Mouse (Mus musculus) embryonic facial prominence, embryonic 14.5 days (tissue): ENCODE measurements around the gene A130010J15Rik. TPM values are rescaled to one million over a fixed set of nuclear protein-coding genes. Genes with fewer than 3 reads are reported as not detected.

Experiments
- ATAC-seq: fragments of 200-750 bp; cut with Nextera tagmentation; 2 replicates; pipeline ENCODE4 v1.8.0; 2017; ENCODE audit warnings: low read depth, moderate number of reproducible peaks, moderate TSS enrichment
- DNase-seq: peaks from one replicate; pipeline ENCODE4 v3.0.0-alpha.2; 2015; ENCODE audit warnings: low spot score
- H3K27ac ChIP-seq: fragments of 300-500 bp; sonication (generic); replicated peaks from 2 replicates; pipeline ENCODE4 v1.5.1; 2014; ENCODE audit warnings: low read depth, mild to moderate bottlenecking, low read length, moderate library complexity
- H3K27me3 ChIP-seq: fragments of 300-500 bp; sonication (generic); replicated peaks from 2 replicates; pipeline ENCODE4 v1.6.1; 2014; ENCODE audit warnings: low read length; ENCODE audit not compliant: control insufficient read depth, insufficient read depth
- H3K36me3 ChIP-seq: fragments of 300-500 bp; sonication (generic); 2 replicates; pipeline ENCODE4 v1.6.1; 2014; ENCODE audit warnings: low read length, mixed read lengths; ENCODE audit not compliant: control insufficient read depth, insufficient read depth
- H3K4me1 ChIP-seq: fragments of 300-500 bp; sonication (generic); 2 replicates; pipeline ENCODE4 v1.6.1; 2014; ENCODE audit warnings: antibody characterized with exemption, low read length; ENCODE audit not compliant: control insufficient read depth, insufficient read depth
- H3K4me2 ChIP-seq: fragments of 300-500 bp; sonication (generic); 2 replicates; pipeline ENCODE4 v1.6.1; 2014; ENCODE audit warnings: low read depth, mild to moderate bottlenecking, low read length, moderate library complexity, mixed read lengths
- H3K4me3 ChIP-seq: fragments of 300-500 bp; sonication (generic); 2 replicates; pipeline ENCODE4 v1.5.1; 2014; ENCODE audit warnings: low read depth, mild to moderate bottlenecking, low read length
- H3K9ac ChIP-seq: fragments of 300-500 bp; sonication (generic); 2 replicates; pipeline ENCODE4 v1.6.1; 2014; ENCODE audit warnings: low read depth, mild to moderate bottlenecking, low read length, moderate library complexity, mixed read lengths
- H3K9me3 ChIP-seq: fragments of 300-500 bp; sonication (generic); 2 replicates; pipeline ENCODE4 v1.6.1; 2016; ENCODE audit warnings: low read length; ENCODE audit not compliant: control insufficient read depth
- WGBS: fragments of 180-500 bp; shearing (Covaris S2); extraction: QIAGEN DNeasy Blood & Tissue Kit; methylation state at CpG from one replicate; pipeline ENCODE4 v1.1.7; 2014; 5-methylcytosine and 5-hydroxymethylcytosine counted together
- polyA plus RNA-seq: library from polyadenylated mRNA; unstranded; fragments of >200 nt; fragmentation: Nextera tagmentation; extraction: Ambion mirVana; gene quantifications from 2 replicates; pipeline ENCODE4 v1.2.1, GENCODE M21; 2014

The A130010J15Rik gene
- polyA plus RNA-seq, 1 experiment from 2014 or later = 12.3 TPM

DNA sequence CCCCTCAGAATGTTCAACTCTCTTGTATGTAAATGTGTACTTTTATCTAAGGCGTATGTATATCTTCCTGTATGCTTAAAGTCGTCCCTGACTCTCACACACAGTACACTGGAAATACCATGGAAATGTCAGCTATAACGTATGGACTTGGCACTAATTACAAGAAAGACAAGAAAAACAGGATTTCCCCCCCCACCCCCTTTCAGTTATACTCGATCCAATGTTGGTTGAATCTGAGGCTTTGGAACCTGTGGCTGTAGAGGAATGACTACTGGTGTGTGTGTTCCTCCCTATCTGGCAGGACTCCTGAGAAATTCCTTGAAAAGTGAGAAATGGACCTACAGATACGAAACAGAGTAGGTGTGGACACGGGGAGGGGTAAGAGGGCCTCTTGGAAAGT is 20.4 kb downstream of the A130010J15Rik start:
- DNase-seq (peak; percentile 65), ATAC-seq (no peak)
- no peaks in the 10 kb centered on the region for H3K9me3 ChIP-seq
- no peak overlapping the region for H3K4me3 ChIP-seq
- WGBS = 71% methylated on average over 6 of the region's 6 CpGs
- H3K9ac ChIP-seq = no peak overlapping the region
- no peaks in the 10 kb centered on the region for H3K36me3 ChIP-seq
- H3K27me3 ChIP-seq = no peaks in the 10 kb centered on the region
- no peak overlapping the region for H3K4me2 ChIP-seq
- peaks cover 38% of the 10 kb centered on the region for H3K4me1 ChIP-seq
- H3K27ac ChIP-seq = peak overlapping the region; percentile 93

DNA sequence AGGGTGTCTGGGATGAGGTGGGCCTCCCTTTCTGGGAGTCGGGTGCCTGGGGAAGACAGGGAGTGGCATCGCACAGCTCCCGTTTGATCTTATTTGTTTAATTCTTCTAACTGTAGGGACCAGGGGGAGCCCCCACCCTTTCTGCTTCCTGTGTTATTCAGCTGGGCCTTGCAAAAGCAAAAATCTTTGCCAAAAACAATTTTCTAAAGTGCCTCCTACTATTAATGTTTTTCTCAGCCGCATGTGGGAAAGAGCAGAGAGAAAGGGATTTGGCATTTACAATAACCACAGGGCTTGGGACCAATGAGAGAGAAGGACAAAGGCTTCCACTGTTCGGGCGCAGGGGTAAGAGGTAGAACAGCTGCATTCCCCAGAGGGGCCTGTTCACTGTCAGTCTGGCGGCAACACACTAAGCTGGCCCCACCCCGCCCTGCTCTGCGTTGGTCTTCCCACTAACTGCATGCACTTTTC is 21.3 kb downstream of the A130010J15Rik start:
- ATAC-seq = peak; percentile 98
- Histone ChIP-seq H3K36me3 (no peaks in the 10 kb centered on the region), H3K9ac (peak overlapping the region; percentile 34), H3K4me1 (peaks cover 38% of the 10 kb centered on the region), H3K27me3 (no peaks in the 10 kb centered on the region), H3K4me2 (peak overlapping the region; percentile 25), H3K4me3 (no peak overlapping the region), H3K27ac (peak overlapping the region; percentile 93), H3K9me3 (no peaks in the 10 kb centered on the region)
- peak; percentile 96 for DNase-seq
- WGBS = 3% methylated on average over 9 of the region's 9 CpGs

GRCm38 (mm10) chr1:193189771-193190170 is 21.9 kb downstream of the A130010J15Rik start:
- H3K27ac ChIP-seq = peak overlapping the region; percentile 93
- H3K4me3 ChIP-seq = no peak overlapping the region
- H3K27me3 ChIP-seq = no peaks in the 10 kb centered on the region
- H3K4me2 ChIP-seq = no peak overlapping the region; the same call in 1 of the 2 replicates
- DNase-seq (peak; percentile 66), ATAC-seq (peak; percentile 41)
- no peaks in the 10 kb centered on the region for H3K9me3 ChIP-seq
- WGBS = 21% methylated on average over 3 of the region's 3 CpGs
- peaks cover 38% of the 10 kb centered on the region for H3K4me1 ChIP-seq
- no peaks in the 10 kb centered on the region for H3K36me3 ChIP-seq
- no peak overlapping the region for H3K9ac ChIP-seq

DNA sequence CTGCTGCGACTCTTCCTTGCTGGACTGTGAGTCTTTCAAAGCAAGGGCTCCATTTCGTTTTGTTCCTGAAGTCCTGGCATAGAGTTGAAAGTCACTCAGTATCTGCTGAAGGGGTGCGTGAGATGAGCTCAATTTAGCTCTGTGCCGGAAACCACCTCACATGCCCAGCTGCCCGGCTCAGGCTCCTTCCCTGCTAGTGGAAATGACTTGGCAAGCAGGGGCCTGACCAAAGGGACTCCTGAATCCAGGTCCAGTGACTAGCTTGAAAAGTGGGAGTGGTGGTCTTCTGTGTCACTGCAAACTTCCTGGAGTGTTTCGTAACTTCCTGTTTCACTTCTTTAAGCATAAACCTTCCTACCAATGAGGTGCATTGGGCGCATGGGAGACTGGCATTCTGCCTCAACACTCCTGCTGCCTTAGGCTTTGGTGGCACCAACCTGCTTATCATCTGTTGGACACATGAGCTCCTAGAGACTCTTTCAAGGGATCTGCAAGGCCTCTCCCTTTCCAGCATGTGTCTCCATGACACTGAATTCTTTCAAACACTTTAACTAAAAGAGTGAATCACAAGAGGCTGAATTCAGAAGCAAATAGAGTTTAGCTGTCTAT is 23.9 kb downstream of the A130010J15Rik start:
- H3K4me1 ChIP-seq = peaks cover 38% of the 10 kb centered on the region
- H3K27me3 ChIP-seq = no peaks in the 10 kb centered on the region
- H3K36me3 ChIP-seq = no peaks in the 10 kb centered on the region
- no peak overlapping the region for H3K4me3 ChIP-seq
- no peak overlapping the region; the same call in 1 of the 2 replicates for H3K27ac ChIP-seq
- no peak for ATAC-seq
- no peak overlapping the region for H3K4me2 ChIP-seq
- WGBS = 83% methylated on average over 7 of the region's 7 CpGs
- 0 out of 2 replicates have a peak overlapping the region, but pooled peaks have one; percentile 2 for H3K9ac ChIP-seq
- H3K9me3 ChIP-seq = no peaks in the 10 kb centered on the region
- DNase-seq = no peak

DNA sequence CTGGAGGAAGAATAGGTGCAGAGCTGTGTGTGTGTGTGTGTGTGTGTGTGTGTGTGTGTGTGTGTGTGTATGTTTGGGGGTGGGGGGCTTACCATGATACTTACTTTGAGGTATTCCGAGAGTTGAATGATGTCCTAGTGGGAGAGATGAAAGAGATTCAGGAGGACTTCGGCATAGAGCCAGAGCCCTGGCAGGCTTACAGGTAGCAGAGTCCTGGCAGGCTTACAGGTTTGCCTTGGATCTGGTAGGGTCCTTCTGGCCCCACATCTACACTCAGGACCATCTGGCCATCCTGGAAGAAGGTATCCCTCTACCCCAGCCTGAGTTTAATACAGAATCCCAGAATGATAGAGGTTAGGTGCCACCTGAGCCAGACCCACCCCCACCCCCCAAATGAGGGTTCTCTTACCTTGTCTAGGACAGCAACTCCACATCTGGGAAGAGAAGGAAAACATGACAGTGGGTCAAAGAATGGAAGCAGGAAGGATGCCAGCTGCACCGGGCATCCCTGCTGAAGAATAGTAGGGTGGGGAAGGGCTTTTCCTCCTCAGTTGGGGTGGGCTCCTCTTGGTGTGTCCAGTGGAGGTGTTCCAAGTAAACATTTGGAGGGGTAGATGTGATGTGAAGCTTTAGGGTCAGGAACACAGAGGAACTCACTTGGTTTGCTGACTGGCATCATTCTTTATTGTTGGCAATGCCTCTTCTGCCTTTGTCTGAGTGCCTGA is 26.7 kb downstream of the A130010J15Rik start:
- no peak overlapping the region for H3K4me3 ChIP-seq
- ATAC-seq = no peak
- DNase-seq = no peak
- no peaks in the 10 kb centered on the region for H3K9me3 ChIP-seq
- no peak overlapping the region for H3K27ac ChIP-seq
- H3K27me3 ChIP-seq = no peaks in the 10 kb centered on the region
- no peak overlapping the region for H3K9ac ChIP-seq
- H3K4me1 ChIP-seq = peaks cover 21% of the 10 kb centered on the region
- no peak overlapping the region for H3K4me2 ChIP-seq
- H3K36me3 ChIP-seq = no peaks in the 10 kb centered on the region
- WGBS = 73% methylated on average over 3 of the region's 3 CpGs

DNA sequence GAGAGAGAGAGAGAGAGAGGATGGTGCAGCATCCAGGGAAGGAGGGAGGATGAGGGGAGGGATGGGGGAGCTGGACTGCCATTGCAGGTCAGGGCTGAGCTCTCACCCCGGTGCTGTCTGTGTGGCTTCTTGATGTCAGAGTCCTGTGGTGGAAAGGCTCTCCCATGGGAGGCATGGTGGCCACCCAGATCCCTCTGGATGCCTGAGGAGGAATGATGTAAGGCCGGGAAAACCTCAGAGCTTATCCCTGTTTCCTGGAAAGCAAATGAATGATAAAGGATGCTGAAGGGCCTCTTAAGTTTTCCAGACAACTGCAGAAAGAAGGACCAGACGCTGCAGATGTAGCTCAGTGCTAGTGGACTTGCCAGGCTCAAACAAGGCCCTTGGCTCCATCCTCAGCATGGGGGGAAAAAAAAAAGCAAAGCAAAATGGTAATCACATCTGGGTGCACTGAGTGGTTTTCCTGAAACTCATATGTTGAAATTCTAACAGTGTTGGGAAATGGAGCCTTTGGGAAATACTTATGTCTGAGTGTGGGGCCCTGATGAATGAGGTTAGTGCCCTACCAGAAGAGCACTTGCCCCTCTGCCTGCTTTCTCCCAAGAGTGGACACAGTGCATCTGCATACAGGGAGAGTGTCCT is 27.4 kb downstream of the A130010J15Rik start:
- ATAC-seq (no peak), DNase-seq (no peak)
- Histone ChIP-seq H3K9me3 (no peaks in the 10 kb centered on the region), H3K4me1 (peaks cover 14% of the 10 kb centered on the region), H3K27me3 (no peaks in the 10 kb centered on the region), H3K4me2 (no peak overlapping the region), H3K36me3 (no peaks in the 10 kb centered on the region), H3K9ac (no peak overlapping the region), H3K4me3 (no peak overlapping the region), H3K27ac (no peak overlapping the region)
- 56% methylated on average over 3 of the region's 3 CpGs for WGBS

DNA sequence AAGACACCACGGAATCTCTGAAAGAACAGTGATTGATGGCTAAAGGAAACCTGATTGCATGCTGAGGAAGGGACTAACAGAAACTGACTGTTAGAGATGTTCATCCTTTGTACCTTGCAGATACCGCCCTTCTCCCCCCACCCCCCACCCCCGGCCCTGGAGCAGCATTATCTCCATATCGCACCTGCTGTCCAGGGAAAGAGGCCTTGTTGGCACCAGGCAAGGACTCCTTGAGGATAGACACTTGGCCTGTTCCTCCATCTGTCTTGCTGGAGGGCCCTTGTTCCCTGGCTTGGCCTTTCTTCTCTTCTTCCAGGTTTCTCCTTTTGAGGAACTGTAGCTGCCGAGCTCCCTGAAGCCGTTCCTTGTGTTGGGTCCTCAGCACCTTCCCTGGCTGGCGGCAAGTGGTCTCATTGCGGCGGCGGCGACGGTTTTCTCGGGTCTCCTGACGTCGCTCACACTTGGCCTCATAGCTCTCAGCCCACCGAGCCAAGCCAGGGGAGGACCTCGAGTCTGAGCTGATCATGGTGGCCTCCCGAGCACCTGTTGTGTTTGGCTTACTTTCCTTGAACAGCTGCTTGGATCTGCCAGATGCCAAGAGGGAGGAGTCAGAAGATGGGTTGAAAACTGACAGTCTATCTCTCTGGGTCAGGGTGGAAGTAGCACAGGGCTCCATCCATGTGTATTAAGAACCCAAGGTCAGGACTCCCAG is 29.8 kb downstream of the A130010J15Rik start:
- ATAC-seq (peak; percentile 56; the same call in 1 of the 2 replicates), DNase-seq (peak; percentile 64)
- Histone ChIP-seq H3K27me3 (no peaks in the 10 kb centered on the region), H3K4me3 (no peak overlapping the region), H3K4me1 (no peaks in the 10 kb centered on the region), H3K9me3 (no peaks in the 10 kb centered on the region), H3K4me2 (no peak overlapping the region), H3K9ac (no peak overlapping the region), H3K27ac (no peak overlapping the region), H3K36me3 (no peaks in the 10 kb centered on the region)
- 81% methylated on average over 17 of the region's 18 CpGs for WGBS

- DNase-seq (no peak), ATAC-seq (no peak)
- Histone ChIP-seq H3K27me3 (no peaks in the 10 kb centered on the region), H3K9me3 (no peaks in the 10 kb centered on the region), H3K36me3 (no peaks in the 10 kb centered on the region), H3K4me3 (no peak overlapping the region), H3K9ac (no peak overlapping the region), H3K27ac (no peak overlapping the region), H3K4me1 (no peaks in the 10 kb centered on the region), H3K4me2 (no peak overlapping the region)
- WGBS = 100% methylated on average over 2 of the region's 2 CpGs
These were observed 30.5 kb downstream of the A130010J15Rik start for GRCm38 (mm10) chr1:193198312-193198711.
